Mouse (Mus musculus): Measurements from ENCODE around the gene BC048679. TPM values are rescaled to one million over a fixed set of nuclear protein-coding genes. Genes with fewer than 3 reads are reported as not detected.
"Not testable (repeated sequence)": the region's sequence is repeated elsewhere in the genome, so short reads cannot be mapped to it uniquely, and the experiment has no call there.

The BC048679 gene
- total RNA-seq, 2 experiments from 2014 or later, result not detected

- not testable (repeated sequence) for ATAC-seq (ENCODE audit: poor library complexity, severe bottlenecking)
These were observed 19.8 kb downstream of the BC048679 start for GRCm38 (mm10) chr7:81478261-81478660.

GRCm38 (mm10) chr7:81476833-81477232 is 21.2 kb downstream of the BC048679 start:
- ATAC-seq (ENCODE audit: poor library complexity, severe bottlenecking), result no peak

- ATAC-seq (ENCODE audit: poor library complexity, severe bottlenecking), result no peak
These were observed 22.9 kb downstream of the BC048679 start for GRCm38 (mm10) chr7:81475221-81475620.

- no peak for ATAC-seq (ENCODE audit: poor library complexity, severe bottlenecking)
These were observed 33.1 kb downstream of the BC048679 start for GRCm38 (mm10) chr7:81464906-81465450.

GRCm38 (mm10) chr7:81464116-81464515 is 34.0 kb downstream of the BC048679 start:
- no peak for ATAC-seq (ENCODE audit: poor library complexity, severe bottlenecking)

GRCm38 (mm10) chr7:81462815-81463214 is 35.3 kb downstream of the BC048679 start:
- no peak for ATAC-seq (ENCODE audit: poor library complexity, severe bottlenecking)

GRCm38 (mm10) chr7:81455155-81455651 is 42.9 kb downstream of the BC048679 start, which contains the start of gene Cpeb1:
Gene Cpeb1, minus strand, starts transcription at chr7:81455465.
- no peak for ATAC-seq (ENCODE audit: poor library complexity, severe bottlenecking)

- ATAC-seq (ENCODE audit: poor library complexity, severe bottlenecking), result 0 out of 2 replicates have a peak, but pooled peaks have one; percentile 12
These were observed 43.6 kb downstream of the BC048679 start for GRCm38 (mm10) chr7:81454331-81455039.

- no peak for ATAC-seq (ENCODE audit: poor library complexity, severe bottlenecking)
These were observed 44.4 kb downstream of the BC048679 start for GRCm38 (mm10) chr7:81453443-81454274.

GRCm38 (mm10) chr7:81452971-81453441 is 45.1 kb downstream of the BC048679 start:
- no peak for ATAC-seq (ENCODE audit: poor library complexity, severe bottlenecking)

Other genes starting within 250 kb of the BC048679 start
- gene Rps17, start 153.0 kb downstream of the BC048679 start, total RNA-seq (2015), result 1,953 and 2,112 TPM in 2 replicates
- gene Rps17, start 153.0 kb downstream of the BC048679 start, total RNA-seq (2017), result 2,159 and 2,431 TPM in 2 replicates
- 0.22 and 0.34 TPM in 2 replicates for gene Cpeb1, start 42.8 kb downstream of the BC048679 start, total RNA-seq (2015)
- 0.70 and 1.5 TPM in 2 replicates for gene Cpeb1, start 42.8 kb downstream of the BC048679 start, total RNA-seq (2017)
- gene Ap3b2, start 4.4 kb downstream of the BC048679 start, total RNA-seq (2015), result not detected in 2 replicates
- not detected in 2 replicates for gene Ap3b2, start 4.4 kb downstream of the BC048679 start, total RNA-seq (2017)
- gene Fsd2, start 68.7 kb upstream of the BC048679 start, total RNA-seq (2015), result 0.05 TPM in 1 of 2 replicates, not detected in the other
- gene Fsd2, start 68.7 kb upstream of the BC048679 start, total RNA-seq (2017), result 0.11 TPM in 1 of 2 replicates, not detected in the other
- 13.9 and 14.1 TPM in 2 replicates for gene Whamm, start 73.0 kb upstream of the BC048679 start, total RNA-seq (2015)
- gene Whamm, start 73.0 kb upstream of the BC048679 start, total RNA-seq (2017), result 15.9 and 16.9 TPM in 2 replicates
- gene Homer2, start 209.2 kb upstream of the BC048679 start, total RNA-seq (2015), result 0.14 and 0.42 TPM in 2 replicates
- 0.04 and 0.57 TPM in 2 replicates for gene Homer2, start 209.2 kb upstream of the BC048679 start, total RNA-seq (2017)